Mouse (Mus musculus): Measurements from ENCODE around the gene Kxd1.

- no peak for TF ChIP-seq CTCF (IDR thresholded peaks at IDR 0.05; ENCODE audit: low read depth, low read length)
- TF ChIP-seq POLR2A (IDR thresholded peaks at IDR 0.05; ENCODE audit: borderline replicate concordance, low read depth, low read length): no peak
Measured at GRCm38 (mm10) chr8:70458462-70458861, 69.3 kb downstream of the Kxd1 start.
